8 mouse cellular contexts compared by ENCODE assay signal in the genomic region with DNA sequence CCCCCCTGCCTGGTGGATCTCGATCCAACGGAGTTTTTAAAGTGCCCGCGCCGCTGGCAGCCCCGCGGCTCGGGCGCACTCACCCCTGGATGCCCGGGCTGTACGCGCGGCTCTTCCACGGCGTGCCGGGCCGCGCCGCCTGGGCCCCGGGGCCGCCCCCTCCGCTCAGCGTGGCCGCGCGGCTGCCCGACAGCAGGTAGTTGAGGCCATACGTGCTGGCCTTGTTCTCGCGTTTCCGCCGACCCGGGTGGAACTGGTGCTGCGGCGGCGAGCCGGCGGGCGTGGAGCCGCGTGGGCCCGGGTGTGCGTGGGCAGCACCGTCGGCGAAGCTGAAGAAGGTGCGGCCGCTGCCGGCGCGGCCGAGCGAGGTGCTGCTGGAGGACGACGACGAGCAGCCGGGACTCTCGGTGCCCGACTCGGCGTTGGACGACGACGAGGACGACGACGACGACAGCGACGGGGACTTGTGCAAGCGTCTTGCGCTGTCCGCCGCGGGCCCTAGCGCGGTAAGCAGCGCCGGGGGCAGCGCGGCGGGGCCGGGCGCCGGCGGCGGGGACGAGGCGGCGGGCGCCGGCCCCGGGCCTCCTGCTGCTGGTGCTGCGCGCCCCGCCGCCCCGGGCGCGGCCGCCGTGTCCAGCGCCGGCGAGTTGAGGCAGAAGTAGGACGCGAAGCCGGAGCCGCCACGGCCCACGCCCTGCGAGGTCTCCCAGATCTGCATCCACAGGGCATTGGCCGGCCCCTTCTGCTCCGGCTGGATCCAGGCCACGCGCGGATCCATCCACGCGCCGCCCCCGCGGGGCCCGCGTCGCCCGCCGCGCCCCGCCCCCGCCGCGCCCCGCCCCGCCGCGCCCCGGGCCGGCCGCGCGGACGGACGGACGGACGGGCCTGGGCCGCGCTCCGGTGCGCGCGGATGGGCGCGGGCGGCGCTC. TPM values are rescaled to one million over a fixed set of nuclear protein-coding genes. Genes with fewer than 3 reads are reported as not detected.
DNase-seq lines count a peak whose midpoint lies in the region; ATAC-seq lines count a peak whose summit lies in the region.

A gene (plus strand): TSS at position 342 of the 929 bp plus-strand sequence.

- peaks cover 31% of the 10 kb centered on the region for H3K4me1 ChIP-seq in intestine, embryonic 15.5 days (replicated peaks)
- H3K4me1 ChIP-seq in limb, embryonic 11.5 days (ENCODE audit: control insufficient read depth, insufficient read depth, low read length): peaks cover 30% of the 10 kb centered on the region
- H3K4me1 ChIP-seq in midbrain, embryonic 12.5 days: peaks cover 55% of the 10 kb centered on the region

- no peaks in the 10 kb centered on the region for H3K27me3 ChIP-seq in intestine, embryonic 15.5 days (replicated peaks)
- H3K27me3 ChIP-seq in limb, embryonic 11.5 days (ENCODE audit: control insufficient read depth, insufficient read depth, low read length): no peaks in the 10 kb centered on the region; the same call in 1 of the 2 replicates
- H3K27me3 ChIP-seq in midbrain, embryonic 12.5 days: peaks cover 9% of the 10 kb centered on the region; the same call in 1 of the 2 replicates

- peak; percentile 58 for ATAC-seq in intestine, embryonic 15.5 days
- ATAC-seq in limb, embryonic 11.5 days (ENCODE audit: insufficient number of reproducible peaks, low FRiP score, low TSS enrichment, low read depth): no peak
- ATAC-seq in midbrain, embryonic 12.5 days (ENCODE audit: low FRiP score, low read depth): peak; percentile 24

- no peaks in the 10 kb centered on the region for H3K9me3 ChIP-seq in intestine, embryonic 15.5 days
- no peaks in the 10 kb centered on the region for H3K9me3 ChIP-seq in limb, embryonic 11.5 days (ENCODE audit: control insufficient read depth, low read length)
- H3K9me3 ChIP-seq in midbrain, embryonic 12.5 days: no peaks in the 10 kb centered on the region

- 0 out of 2 replicates have a peak, but pooled peaks cover 5% of the 10 kb centered on the region for H3K36me3 ChIP-seq in intestine, embryonic 15.5 days
- H3K36me3 ChIP-seq in limb, embryonic 11.5 days (ENCODE audit: control insufficient read depth, insufficient read depth, low read length): peaks cover 5% of the 10 kb centered on the region; the same call in 1 of the 2 replicates
- H3K36me3 ChIP-seq in midbrain, embryonic 12.5 days: 0 out of 2 replicates have a peak, but pooled peaks cover 10% of the 10 kb centered on the region

- peak within 1 kb of the TSS; percentile 75 for H3K4me3 ChIP-seq in intestine, embryonic 15.5 days (replicated peaks)
- peak within 1 kb of the TSS; percentile 83 for H3K4me3 ChIP-seq in limb, embryonic 11.5 days (ENCODE audit: low read depth, low read length)
- peak within 1 kb of the TSS; percentile 97 for H3K4me3 ChIP-seq in midbrain, embryonic 12.5 days

- H3K27ac ChIP-seq in intestine, embryonic 15.5 days: peak within 1 kb of the TSS; percentile 92
- H3K27ac ChIP-seq in limb, embryonic 11.5 days (replicated peaks; ENCODE audit: low read depth, low read length): peak within 1 kb of the TSS; percentile 86
- peak within 1 kb of the TSS; percentile 93 for H3K27ac ChIP-seq in midbrain, embryonic 12.5 days (replicated peaks)

- peak; percentile 63 for DNase-seq in layer of hippocampus, adult 11-12 months (ENCODE audit: low spot score)
- DNase-seq in layer of hippocampus, adult 9-10 months (ENCODE audit: low spot score): no peak
- DNase-seq in embryo, embryonic 9.5 days (ENCODE audit: extremely low spot score): peak; percentile 42
- DNase-seq in gonadal fat pad, adult 2 months (ENCODE audit: low read depth): no peak
- peak; percentile 52 for DNase-seq in limb, embryonic 11.5 days (ENCODE audit: low spot score)
- DNase-seq in spleen, postnatal 10 days (ENCODE audit: low spot score in 2 of 2): peak; percentile 69 to 86

- WGBS in intestine, embryonic 15.5 days: under 1% methylated on average over 102 of the region's 155 CpGs
- under 1% methylated on average over 73 of the region's 155 CpGs for WGBS in limb, embryonic 11.5 days
- WGBS in midbrain, embryonic 12.5 days: under 1% methylated on average over 104 of the region's 155 CpGs

- H3K4me2 ChIP-seq in intestine, embryonic 15.5 days (replicated peaks): peak within 1 kb of the TSS; percentile 83
- H3K4me2 ChIP-seq in limb, embryonic 11.5 days (ENCODE audit: low read depth, severe bottlenecking): peak within 1 kb of the TSS; percentile 82
- peak within 1 kb of the TSS; percentile 94 for H3K4me2 ChIP-seq in midbrain, embryonic 12.5 days (replicated peaks)

- peak within 1 kb of the TSS; percentile 75 for H3K9ac ChIP-seq in intestine, embryonic 15.5 days
- H3K9ac ChIP-seq in limb, embryonic 11.5 days (ENCODE audit: low read length): peak within 1 kb of the TSS; percentile 82
- H3K9ac ChIP-seq in midbrain, embryonic 12.5 days (replicated peaks): peak within 1 kb of the TSS; percentile 88

RNA-seq across cellular contexts. Expression of the gene that starts here (rescaled TPM):
- polyA plus RNA-seq in gonadal fat pad, adult 2 months (2012; rRNA removed): 70.7 and 92.2 TPM in 2 replicates
- 128 and 131 TPM in 2 replicates for polyA plus RNA-seq in intestine, embryonic 15.5 days (2015; fragmentation: Nextera tagmentation; extraction: Ambion mirVana)
- 149 and 159 TPM in 2 replicates for polyA plus RNA-seq in limb, embryonic 11.5 days (2014; fragmentation: Nextera tagmentation; extraction: Ambion mirVana)
- polyA plus RNA-seq in midbrain, embryonic 12.5 days (2016; fragmentation: Nextera tagmentation; extraction: Ambion mirVana): 91.9 and 102 TPM in 2 replicates

Comparison
In these comparisons a context has a peak if more than half of its experiments do, and no peak if none do; other contexts are left out.
1. DNase-seq: peak in layer of hippocampus, adult 11-12 months (single experiment), embryo, embryonic 9.5 days (single experiment), limb, embryonic 11.5 days (single experiment) and spleen, postnatal 10 days (2 of 2); none in layer of hippocampus, adult 9-10 months (single experiment) and gonadal fat pad, adult 2 months (single experiment).
2. Peak in every context shown above with its lines, with median percentiles within 50 percentile points of each other: H3K27ac ChIP-seq, H3K4me2 ChIP-seq, H3K4me3 ChIP-seq and H3K9ac ChIP-seq.